Mouse (Mus musculus): ENCODE measurements around the gene Mertk.

GRCm38 (mm10) chr2:128722106-128722710 is 23.5 kb downstream of the Mertk start:
- TF ChIP-seq EP300 (IDR thresholded peaks at IDR 0.05; ENCODE audit: low read depth) = no peak
- no peak for TF ChIP-seq CTCF (IDR thresholded peaks at IDR 0.05; ENCODE audit: low read depth)

Data from liver, embryonic 14.5 days (tissue).